Mouse (Mus musculus): ENCODE measurements at regions not wholly inside any gene's neighbourhood (a gene's known extent, or its start where the extent isn't known, plus 50 kb on each side); places are given as distances from the start of the nearest gene placed in this dataset.

GRCm38 (mm10) chr2:92709668-92710067 lies 110.2 kb downstream of the Chst1 start:
- DNase-seq (ENCODE audit: low spot score): no peak

DNA sequence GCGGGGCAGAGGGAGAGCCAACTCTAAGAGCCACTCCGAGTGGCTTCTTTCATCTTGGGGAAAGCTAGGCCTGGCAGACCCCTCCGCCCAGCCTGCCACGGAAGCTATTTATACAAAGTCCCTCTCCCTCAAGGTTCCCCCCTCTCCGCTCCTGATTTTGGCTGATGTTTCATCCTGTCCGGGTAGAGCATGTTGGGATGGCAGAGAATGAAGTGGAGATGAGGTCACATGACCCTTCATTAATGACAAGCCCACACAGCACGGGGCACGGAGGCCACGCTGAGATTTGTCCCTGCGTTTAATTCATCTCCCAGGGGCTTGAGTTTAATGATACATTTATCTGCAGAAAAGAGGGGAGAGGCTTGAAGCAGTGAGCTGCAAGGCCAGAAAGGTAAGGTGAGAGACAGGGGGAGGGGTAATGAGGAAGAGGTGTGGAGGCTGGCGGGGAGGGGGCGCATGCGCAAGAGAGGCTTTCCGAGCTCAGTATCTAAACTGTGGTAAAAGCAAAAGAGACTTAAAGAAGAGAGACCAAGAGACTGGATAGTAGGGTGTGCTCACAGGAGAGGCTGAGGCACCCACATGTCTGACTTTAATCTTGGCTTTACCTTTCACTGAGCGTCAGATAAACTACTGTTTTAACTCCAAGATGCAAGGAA lies 111.7 kb downstream of the Chst1 start:
- no peak for DNase-seq (ENCODE audit: low spot score)

- no peak for DNase-seq (ENCODE audit: low spot score)
These were observed 113.0 kb downstream of the Chst1 start for GRCm38 (mm10) chr2:92712266-92713144.

GRCm38 (mm10) chr2:92717706-92718105 lies 118.2 kb downstream of the Chst1 start:
- DNase-seq (ENCODE audit: low spot score): no peak

- DNase-seq (ENCODE audit: low spot score): no peak
These were observed 122.4 kb downstream of the Chst1 start for GRCm38 (mm10) chr2:92721951-92722350.

- no peak for DNase-seq (ENCODE audit: low spot score)
These were observed 124.2 kb downstream of the Chst1 start for GRCm38 (mm10) chr2:92723618-92724263.

DNA sequence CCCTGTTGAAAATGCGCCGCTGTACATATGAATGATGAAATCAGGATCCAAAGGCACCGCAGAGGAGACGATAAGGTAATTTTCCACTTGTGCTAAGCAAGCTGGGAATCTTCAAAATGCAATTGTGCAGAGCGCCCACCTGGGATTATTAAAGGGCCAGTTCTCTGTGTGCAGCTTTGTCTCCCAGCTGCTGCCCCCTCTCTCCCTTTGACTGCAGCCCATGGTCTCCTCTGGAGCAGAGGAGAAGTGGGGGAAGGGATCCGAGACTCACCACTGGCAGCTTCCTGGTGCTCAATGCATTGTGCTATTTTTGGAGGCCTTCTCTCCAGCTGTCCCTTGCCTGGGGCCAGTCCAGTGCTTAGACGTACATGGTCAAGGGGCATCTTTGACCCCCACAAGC lies 127.1 kb downstream of the Chst1 start:
- no peak for DNase-seq (ENCODE audit: low spot score)

DNA sequence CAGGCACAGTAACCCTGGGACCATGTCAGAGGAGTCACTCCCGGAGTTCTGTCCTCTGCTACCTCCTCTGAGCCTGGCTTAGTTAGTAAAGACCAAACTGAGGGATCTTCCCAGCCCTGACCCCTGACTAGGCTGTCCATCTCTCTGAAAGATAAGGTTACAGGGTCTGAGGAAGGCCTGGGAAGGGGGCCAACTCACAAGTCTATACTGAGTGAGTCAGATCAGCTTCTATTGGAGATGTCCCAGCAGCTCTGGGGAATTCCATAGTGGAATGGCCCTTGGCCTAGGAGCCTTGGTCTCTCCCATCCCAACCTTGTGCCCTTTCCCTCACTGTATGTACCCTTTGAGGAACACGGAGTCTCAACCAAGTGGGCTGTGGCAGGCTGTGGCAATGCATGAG lies 127.7 kb downstream of the Chst1 start:
- no peak for DNase-seq (ENCODE audit: low spot score)

GRCm38 (mm10) chr2:92728388-92728787 lies 128.9 kb downstream of the Chst1 start:
- no peak for DNase-seq (ENCODE audit: low spot score)

DNA sequence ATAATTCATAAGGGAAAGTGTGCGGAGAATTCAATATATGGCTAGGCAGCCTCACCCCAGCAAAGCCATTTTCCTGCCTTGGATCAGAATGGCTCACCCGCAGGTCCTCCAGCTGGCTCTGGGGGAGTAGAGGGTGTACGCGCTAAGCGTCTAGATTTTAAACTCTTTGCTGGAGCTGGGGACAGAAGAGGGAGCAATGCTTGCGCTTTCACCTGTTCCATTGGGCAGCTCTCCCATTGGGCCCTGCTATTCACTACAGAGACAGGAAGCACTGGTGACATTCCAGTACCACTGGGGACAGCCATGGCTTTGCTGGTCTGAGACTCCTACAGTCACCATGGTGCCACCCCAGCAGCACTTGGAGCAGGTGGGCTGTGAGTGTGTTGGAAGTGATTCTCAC lies 130.9 kb downstream of the Chst1 start:
- DNase-seq (ENCODE audit: low spot score): no peak

- no peak for DNase-seq (ENCODE audit: low spot score)
These were observed 133.9 kb downstream of the Chst1 start for GRCm38 (mm10) chr2:92733403-92733802.

GRCm38 (mm10) chr2:92735784-92736183 lies 136.3 kb downstream of the Chst1 start:
- DNase-seq (ENCODE audit: low spot score): no peak

- no peak for DNase-seq (ENCODE audit: low spot score)
These were observed 137.8 kb downstream of the Chst1 start for GRCm38 (mm10) chr2:92737301-92737700.

GRCm38 (mm10) chr2:92739576-92739975 lies 140.1 kb downstream of the Chst1 start:
- DNase-seq (ENCODE audit: low spot score): no peak

DNA sequence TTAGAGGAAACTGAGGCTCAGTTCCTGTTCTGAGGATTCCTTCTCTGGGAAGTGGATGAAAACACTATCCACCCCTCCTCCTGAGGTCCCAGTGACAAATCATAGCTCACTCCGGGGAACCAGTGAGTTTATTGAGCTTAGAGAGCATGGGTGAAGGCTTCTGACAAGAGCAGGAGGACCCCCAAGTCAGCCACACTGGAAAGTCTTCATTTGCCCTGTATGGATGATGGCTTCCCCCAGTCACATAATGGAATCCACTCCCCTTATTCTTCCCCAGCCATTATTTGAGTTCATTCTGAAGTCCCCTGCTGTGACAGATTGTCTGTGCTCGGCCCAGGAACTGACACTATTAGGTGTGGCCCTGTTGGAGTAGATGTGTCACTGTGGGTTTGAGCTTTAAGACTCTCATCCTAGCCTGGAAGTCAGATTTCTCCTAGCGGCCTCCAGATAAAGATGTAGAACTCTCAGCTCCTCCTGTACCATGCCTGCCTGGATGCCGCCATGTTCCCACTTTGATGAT lies 141.3 kb downstream of the Chst1 start:
- no peak for DNase-seq (ENCODE audit: low spot score)

DNA sequence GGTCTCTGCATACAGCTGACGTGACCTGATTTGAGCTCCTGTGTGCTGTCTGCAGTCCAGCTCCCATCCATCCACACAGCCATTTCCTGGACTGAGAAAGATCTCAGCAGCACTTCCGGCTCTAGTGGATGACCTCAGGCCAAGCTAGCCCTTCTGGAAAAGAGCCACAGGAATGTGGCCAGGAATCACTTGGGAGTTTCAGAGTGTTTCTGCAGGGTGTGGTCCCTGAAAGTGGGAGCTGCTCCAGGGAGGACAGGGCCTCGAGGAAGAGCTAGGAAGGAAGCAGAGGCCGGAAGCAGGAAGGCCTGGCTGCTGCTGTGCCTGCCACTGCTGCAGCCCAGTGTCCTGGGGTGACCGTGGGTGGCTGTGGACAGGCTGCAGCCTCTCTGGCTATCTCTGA lies 142.5 kb downstream of the Chst1 start:
- peak; percentile 26 for DNase-seq (ENCODE audit: low spot score)

DNA sequence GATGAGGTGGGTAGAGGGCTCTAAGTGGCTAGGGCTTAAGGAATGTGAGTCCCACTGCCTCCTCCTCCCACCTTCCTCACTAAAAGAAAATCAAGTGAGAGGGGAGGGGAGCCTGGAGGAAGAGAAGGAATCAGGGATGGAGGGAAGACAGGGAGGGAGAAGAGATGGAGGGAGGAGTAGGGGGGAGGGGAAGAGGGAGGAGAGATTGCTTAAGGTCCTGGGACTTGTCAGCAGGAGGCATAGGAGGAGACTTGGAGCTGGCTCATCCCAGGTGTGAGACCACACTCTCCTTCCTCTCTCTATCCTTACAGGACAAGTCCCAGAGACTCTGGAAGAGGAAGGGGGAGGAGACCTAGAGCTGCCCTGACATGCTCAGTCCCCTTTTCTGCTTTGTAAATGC lies 143.2 kb downstream of the Chst1 start:
- no peak for DNase-seq (ENCODE audit: low spot score)

- no peak for DNase-seq (ENCODE audit: low spot score)
These were observed 143.6 kb downstream of the Chst1 start for GRCm38 (mm10) chr2:92743152-92743551.

DNA sequence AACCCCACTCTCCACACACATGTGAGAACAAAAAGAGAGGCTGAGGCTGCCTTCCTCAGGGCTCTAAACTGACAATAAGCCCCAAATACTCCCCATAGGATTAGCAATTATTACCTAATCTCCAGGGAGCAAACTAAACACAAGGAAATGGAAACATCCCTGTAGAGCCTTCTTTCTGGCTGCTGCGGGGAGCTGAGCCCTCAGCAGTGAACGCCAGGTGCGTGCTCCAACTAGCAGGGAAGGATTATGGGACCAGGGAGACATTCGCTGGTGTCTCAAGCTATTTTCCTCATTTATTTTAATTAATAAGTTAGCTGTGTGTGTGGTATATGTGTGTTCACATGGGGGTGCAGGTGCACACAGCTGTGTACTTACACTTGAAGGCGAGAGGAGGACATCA lies 144.4 kb downstream of the Chst1 start:
- DNase-seq (ENCODE audit: low spot score): no peak

GRCm38 (mm10) chr2:92747406-92747805 lies 147.9 kb downstream of the Chst1 start:
- no peak for DNase-seq (ENCODE audit: low spot score)

GRCm38 (mm10) chr2:92750116-92750515 lies 150.6 kb downstream of the Chst1 start:
- no peak for DNase-seq (ENCODE audit: low spot score)

GRCm38 (mm10) chr2:92750672-92751071 lies 151.2 kb downstream of the Chst1 start:
- DNase-seq (ENCODE audit: low spot score): no peak

DNA sequence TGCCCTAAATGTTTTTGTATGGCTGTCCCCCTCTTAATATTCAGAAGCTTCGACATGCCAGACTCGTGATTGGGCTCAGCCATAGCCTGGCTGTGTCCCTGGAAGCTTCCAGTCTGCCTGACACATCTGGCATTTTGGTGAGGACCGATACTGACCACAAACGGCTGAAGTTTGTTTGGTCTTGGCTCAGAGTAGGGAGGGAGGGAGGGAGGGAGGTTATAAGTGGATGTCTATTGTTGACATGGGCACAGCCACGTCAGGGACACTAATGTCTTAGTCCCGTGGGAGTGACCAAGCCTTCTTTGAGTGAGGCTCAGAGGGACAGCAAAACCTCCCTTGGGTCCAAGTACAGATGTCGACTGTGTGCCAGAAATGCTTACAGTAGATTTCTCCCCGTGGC lies 151.7 kb downstream of the Chst1 start:
- DNase-seq (ENCODE audit: low spot score): no peak
